Comparison of ENCODE assay signal across 17 mouse cellular contexts in the genomic region with DNA sequence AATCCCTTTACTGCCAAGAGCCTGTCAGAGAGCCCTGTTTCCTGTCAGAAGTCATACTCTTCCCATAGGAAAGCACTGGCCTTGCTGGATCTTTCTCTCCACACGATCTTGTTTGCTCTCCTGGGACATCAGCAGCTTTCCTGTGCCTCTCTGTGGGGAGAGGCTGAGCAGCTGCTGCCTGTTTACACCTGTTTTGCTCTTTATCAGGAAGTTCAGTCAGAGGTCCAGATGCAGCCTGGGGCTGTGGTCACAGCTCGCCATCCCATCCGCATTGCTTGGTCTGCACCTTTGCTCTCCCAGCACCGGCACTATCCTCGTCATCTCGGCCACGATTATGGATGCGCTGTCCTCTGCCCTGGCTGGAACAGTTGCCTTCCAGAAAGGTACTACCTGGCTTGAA.
A peak's percentile ranks its signal among the peaks of the same experiment; 100 is the strongest.
DNase-seq lines count a peak whose midpoint lies in the region; ATAC-seq and TF ChIP-seq lines count a peak whose summit lies in the region.
"Had no signal": no experiment of that assay in that cellular context is flagged by ENCODE, and none has a peak within 500 bp of the region (broad histone marks: within the 10 kb centered on the region; RNA-seq: fewer than 3 reads in every experiment).

No protein-coding gene starts in this region.

- ATAC-seq in stomach, embryonic 14.5 days (ENCODE audit: insufficient number of reproducible peaks, insufficient read depth, low FRiP score, low read depth), result no peak
- no peak for ATAC-seq in midbrain, postnatal 0 days (ENCODE audit: low FRiP score)
- ATAC-seq: liver, postnatal 0 days; midbrain, embryonic 13.5 days had no signal

- H3K27ac ChIP-seq in heart, embryonic 10.5 days, result peak overlapping the region; percentile 37; the same call in 1 of the 2 replicates
- peak overlapping the region; percentile 69 for H3K27ac ChIP-seq in embryonic facial prominence, embryonic 10.5 days (replicated peaks)
- peak overlapping the region; percentile 63; the same call in 1 of the 2 replicates for H3K27ac ChIP-seq in stomach, embryonic 14.5 days (ENCODE audit: low read length)
- no peak overlapping the region for H3K27ac ChIP-seq in midbrain, postnatal 0 days (ENCODE audit: low read depth, low read length)
- H3K27ac ChIP-seq: macrophage had no signal

- intact Hi-C loops in heart, postnatal 25 days (cut with DNase I), result no loop called here
- intact Hi-C loops in gastrocnemius, postnatal 14 days (cut with DNase I; ENCODE audit: low total_unique reads), result no loop called here

- DNase-seq in heart, embryonic 10.5 days (ENCODE audit: low spot score), result no peak
- no peak for DNase-seq in heart, postnatal 25 days (ENCODE audit: low spot score)
- DNase-seq in embryonic facial prominence, embryonic 10.5 days (ENCODE audit: low spot score), result peak; percentile 40
- no peak for DNase-seq in midbrain, postnatal 0 days (ENCODE audit: low spot score)
- DNase-seq in gastrocnemius, postnatal 14 days, result no peak
- DNase-seq: kidney, adult 11 months; liver, postnatal 0 days; right cerebral cortex, adult 18-20 months; spleen, adult 18-20 months; thymus, postnatal 4 days had no signal

- no peak overlapping the region for H3K9ac ChIP-seq in stomach, embryonic 14.5 days (replicated peaks; ENCODE audit: low read depth, low read length)
- no peak overlapping the region for H3K9ac ChIP-seq in midbrain, postnatal 0 days (replicated peaks; ENCODE audit: low read length, poor library complexity, severe bottlenecking)
- H3K9ac ChIP-seq: limb, embryonic 15.5 days; liver, postnatal 0 days; midbrain, embryonic 13.5 days had no signal

- H3K4me1 ChIP-seq in heart, embryonic 10.5 days, result peaks cover 42% of the 10 kb centered on the region
- peaks cover 68% of the 10 kb centered on the region for H3K4me1 ChIP-seq in E14TG2a.4 (replicated peaks; ENCODE audit: low read depth, low read length)
- peaks cover 46% of the 10 kb centered on the region for H3K4me1 ChIP-seq in embryonic facial prominence, embryonic 10.5 days
- peaks cover 25% of the 10 kb centered on the region for H3K4me1 ChIP-seq in stomach, embryonic 14.5 days (ENCODE audit: control insufficient read depth, insufficient read depth, low read length)
- H3K4me1 ChIP-seq in midbrain, postnatal 0 days (ENCODE audit: insufficient read depth, low read length), result peaks cover 3% of the 10 kb centered on the region; the same call in 1 of the 2 replicates

- no peaks in the 10 kb centered on the region for H3K9me3 ChIP-seq in heart, embryonic 10.5 days
- no peaks in the 10 kb centered on the region for H3K9me3 ChIP-seq in E14TG2a.4 (ENCODE audit: low read length)
- H3K9me3 ChIP-seq in embryonic facial prominence, embryonic 10.5 days, result no peaks in the 10 kb centered on the region
- no peaks in the 10 kb centered on the region for H3K9me3 ChIP-seq in stomach, embryonic 14.5 days (ENCODE audit: control insufficient read depth, low read depth, low read length)
- H3K9me3 ChIP-seq in midbrain, postnatal 0 days (ENCODE audit: low read length), result no peaks in the 10 kb centered on the region
- H3K9me3 ChIP-seq: hindbrain, embryonic 13.5 days; limb, embryonic 15.5 days; midbrain, embryonic 13.5 days had no signal

- H3K4me2 ChIP-seq in stomach, embryonic 14.5 days (replicated peaks; ENCODE audit: low read depth, low read length), result no peak overlapping the region
- H3K4me2 ChIP-seq in midbrain, postnatal 0 days (ENCODE audit: low read depth, low read length, poor library complexity, severe bottlenecking), result no peak overlapping the region
- H3K4me2 ChIP-seq: limb, embryonic 15.5 days; midbrain, embryonic 13.5 days had no signal

- H3K4me3 ChIP-seq in heart, embryonic 10.5 days, result no peak overlapping the region
- peak overlapping the region; percentile 60 for H3K4me3 ChIP-seq in E14TG2a.4 (replicated peaks; ENCODE audit: low read length)
- no peak overlapping the region for H3K4me3 ChIP-seq in embryonic facial prominence, embryonic 10.5 days
- no peak overlapping the region for H3K4me3 ChIP-seq in stomach, embryonic 14.5 days (ENCODE audit: low read depth, low read length)
- no peak overlapping the region for H3K4me3 ChIP-seq in midbrain, postnatal 0 days (ENCODE audit: low read depth, low read length)
- H3K4me3 ChIP-seq: erythroblast, embryonic 14.5 days; hindbrain, embryonic 13.5 days; limb, embryonic 15.5 days; midbrain, embryonic 13.5 days had no signal

- no peaks in the 10 kb centered on the region for H3K27me3 ChIP-seq in heart, embryonic 10.5 days (ENCODE audit: insufficient read depth, poor library complexity, severe bottlenecking)
- no peaks in the 10 kb centered on the region for H3K27me3 ChIP-seq in E14TG2a.4 (ENCODE audit: insufficient read depth, low read length)
- no peaks in the 10 kb centered on the region for H3K27me3 ChIP-seq in embryonic facial prominence, embryonic 10.5 days (replicated peaks; ENCODE audit: low read depth, poor library complexity, severe bottlenecking)
- H3K27me3 ChIP-seq in stomach, embryonic 14.5 days (ENCODE audit: control insufficient read depth, insufficient read depth, low read length), result no peaks in the 10 kb centered on the region
- H3K27me3 ChIP-seq in midbrain, postnatal 0 days (ENCODE audit: insufficient read depth, low read length), result no peaks in the 10 kb centered on the region
- H3K27me3 ChIP-seq: limb, embryonic 15.5 days had no signal

- no peak for TF ChIP-seq CTCF in E14TG2a.4 (conservative IDR thresholded peaks at IDR 0.05; ENCODE audit: low read length)
- TF ChIP-seq CTCF in midbrain, postnatal 0 days (IDR thresholded peaks at IDR 0.05), result no peak

- WGBS in heart, embryonic 10.5 days, result 72% methylated on average over 8 of the region's 8 CpGs
- WGBS in embryonic facial prominence, embryonic 10.5 days, result 57% methylated on average over 8 of the region's 8 CpGs
- 67% methylated on average over 8 of the region's 8 CpGs for WGBS in stomach, embryonic 14.5 days
- WGBS in midbrain, postnatal 0 days, result 81% methylated on average over 8 of the region's 8 CpGs

- no peaks in the 10 kb centered on the region for H3K36me3 ChIP-seq in heart, embryonic 10.5 days
- H3K36me3 ChIP-seq in E14TG2a.4 (ENCODE audit: insufficient read depth, low read length), result no peaks in the 10 kb centered on the region
- H3K36me3 ChIP-seq in embryonic facial prominence, embryonic 10.5 days (replicated peaks), result no peaks in the 10 kb centered on the region
- no peaks in the 10 kb centered on the region for H3K36me3 ChIP-seq in stomach, embryonic 14.5 days (ENCODE audit: control insufficient read depth, insufficient read depth, low read length)
- H3K36me3 ChIP-seq in midbrain, postnatal 0 days (ENCODE audit: insufficient read depth, low read length), result no peaks in the 10 kb centered on the region
- H3K36me3 ChIP-seq: hindbrain, embryonic 13.5 days; limb, embryonic 15.5 days; midbrain, embryonic 13.5 days had no signal
